Mouse (Mus musculus): ENCODE results near the gene Fam107b. TPM values are rescaled to one million over a fixed set of nuclear protein-coding genes. Genes with fewer than 3 reads are reported as not detected.
A peak's percentile ranks its signal among the peaks of the same experiment; 100 is the strongest.

The Fam107b gene
- polyA plus RNA-seq, 1 experiment from 2014 or later: 42.2 TPM

DNA sequence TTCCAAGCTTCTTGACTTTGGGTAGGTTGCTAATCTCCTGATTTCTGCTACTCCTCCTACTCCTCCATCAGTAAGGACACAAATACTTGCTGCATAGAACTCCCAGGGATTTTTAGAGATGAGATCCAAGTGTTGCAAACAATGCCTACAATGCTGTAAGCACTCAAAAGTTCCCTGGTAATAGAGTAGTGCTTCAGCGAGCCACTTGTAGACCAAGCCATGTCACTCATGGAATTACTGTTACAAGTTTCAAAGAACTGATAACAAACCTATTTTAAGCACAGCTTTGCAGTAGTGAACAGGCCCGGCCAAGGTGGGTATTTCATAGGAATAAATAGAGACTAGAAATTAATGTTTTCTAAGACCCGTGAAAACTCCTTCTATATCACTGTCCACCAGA, 174.8 kb downstream of the Fam107b start:
- WGBS: 68% methylated on average over 3 of the region's 3 CpGs
- Histone ChIP-seq H3K36me3 (ENCODE audit: control insufficient read depth, insufficient read depth, low read length) (peaks cover 5% of the 10 kb centered on the region; the same call in 1 of the 2 replicates), H3K4me2 (ENCODE audit: low read depth, low read length) (no peak overlapping the region), H3K9me3 (replicated peaks; ENCODE audit: control insufficient read depth, low read length) (no peaks in the 10 kb centered on the region), H3K27ac (ENCODE audit: low read length) (no peak overlapping the region), H3K9ac (ENCODE audit: low read length) (no peak overlapping the region), H3K4me3 (replicated peaks; ENCODE audit: low read length) (no peak overlapping the region), H3K4me1 (ENCODE audit: control insufficient read depth, insufficient read depth, low read length) (peaks cover 33% of the 10 kb centered on the region), H3K27me3 (ENCODE audit: control insufficient read depth, insufficient read depth, low read length) (no peaks in the 10 kb centered on the region)
- no peak for ATAC-seq (ENCODE audit: insufficient read depth, low FRiP score)

- H3K9ac ChIP-seq (ENCODE audit: low read length): no peak overlapping the region
- peaks cover 28% of the 10 kb centered on the region for H3K4me1 ChIP-seq (ENCODE audit: control insufficient read depth, insufficient read depth, low read length)
- H3K9me3 ChIP-seq (replicated peaks; ENCODE audit: control insufficient read depth, low read length): no peaks in the 10 kb centered on the region
- H3K27ac ChIP-seq (ENCODE audit: low read length): peak overlapping the region; percentile 12
- no peak overlapping the region for H3K4me3 ChIP-seq (replicated peaks; ENCODE audit: low read length)
- H3K27me3 ChIP-seq (ENCODE audit: control insufficient read depth, insufficient read depth, low read length): no peaks in the 10 kb centered on the region
- H3K36me3 ChIP-seq (ENCODE audit: control insufficient read depth, insufficient read depth, low read length): peaks cover 5% of the 10 kb centered on the region; the same call in 1 of the 2 replicates
- no peak for ATAC-seq (ENCODE audit: insufficient read depth, low FRiP score)
- no peak overlapping the region for H3K4me2 ChIP-seq (ENCODE audit: low read depth, low read length)
- WGBS: 78% methylated on average over 13 of the region's 13 CpGs
Measured at GRCm38 (mm10) chr2:3745910-3746606, 175.8 kb downstream of the Fam107b start.

- Histone ChIP-seq H3K9ac (ENCODE audit: low read length) (peak overlapping the region; percentile 26; the same call in 1 of the 2 replicates), H3K4me2 (ENCODE audit: low read depth, low read length) (peak overlapping the region; percentile 36), H3K4me3 (replicated peaks; ENCODE audit: low read length) (peak overlapping the region; percentile 33), H3K27me3 (ENCODE audit: control insufficient read depth, insufficient read depth, low read length) (no peaks in the 10 kb centered on the region), H3K9me3 (replicated peaks; ENCODE audit: control insufficient read depth, low read length) (no peaks in the 10 kb centered on the region), H3K4me1 (ENCODE audit: control insufficient read depth, insufficient read depth, low read length) (peaks cover 45% of the 10 kb centered on the region), H3K27ac (ENCODE audit: low read length) (peak overlapping the region; percentile 82), H3K36me3 (ENCODE audit: control insufficient read depth, insufficient read depth, low read length) (no peaks in the 10 kb centered on the region)
- peak; percentile 59 for ATAC-seq (ENCODE audit: insufficient read depth, low FRiP score)
- WGBS: 44% methylated on average over 12 of the region's 12 CpGs
Measured at GRCm38 (mm10) chr2:3748714-3749503, 178.6 kb downstream of the Fam107b start.

DNA sequence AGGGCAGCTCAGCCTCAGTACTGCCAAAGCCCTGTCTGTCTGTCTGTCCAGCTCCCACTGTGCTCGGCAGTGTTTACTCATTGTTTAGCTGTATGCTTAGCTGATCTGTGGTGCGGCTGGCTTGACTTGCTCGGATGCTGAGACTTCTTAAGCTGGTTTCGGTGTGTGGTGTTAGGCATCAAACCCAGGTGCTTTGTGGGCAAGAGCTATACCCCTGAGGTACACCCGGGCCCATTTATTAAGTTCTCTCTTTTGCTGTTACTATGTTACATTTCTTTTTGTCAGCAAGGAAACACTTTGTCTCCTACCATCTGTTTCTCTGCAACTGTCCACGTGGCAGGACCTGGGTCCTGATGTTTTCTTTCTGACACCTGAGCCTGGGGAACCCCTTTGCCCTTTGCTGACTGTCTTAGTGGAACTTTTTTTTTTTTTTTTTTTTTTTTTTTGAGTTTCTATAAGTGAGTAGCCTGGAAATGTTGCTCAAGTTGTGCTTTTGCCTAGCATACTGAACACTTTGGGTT, 179.3 kb downstream of the Fam107b start:
- no peaks in the 10 kb centered on the region for H3K36me3 ChIP-seq (ENCODE audit: control insufficient read depth, insufficient read depth, low read length)
- peak overlapping the region; percentile 26; the same call in 1 of the 2 replicates for H3K9ac ChIP-seq (ENCODE audit: low read length)
- no peak for ATAC-seq (ENCODE audit: insufficient read depth, low FRiP score)
- peaks cover 46% of the 10 kb centered on the region for H3K4me1 ChIP-seq (ENCODE audit: control insufficient read depth, insufficient read depth, low read length)
- peak overlapping the region; percentile 82 for H3K27ac ChIP-seq (ENCODE audit: low read length)
- H3K9me3 ChIP-seq (replicated peaks; ENCODE audit: control insufficient read depth, low read length): no peaks in the 10 kb centered on the region
- peak overlapping the region; percentile 36 for H3K4me2 ChIP-seq (ENCODE audit: low read depth, low read length)
- no peaks in the 10 kb centered on the region for H3K27me3 ChIP-seq (ENCODE audit: control insufficient read depth, insufficient read depth, low read length)
- 36% methylated on average over 6 of the region's 6 CpGs for WGBS
- peak overlapping the region; percentile 33 for H3K4me3 ChIP-seq (replicated peaks; ENCODE audit: low read length)

GRCm38 (mm10) chr2:3750126-3750525, 179.8 kb downstream of the Fam107b start:
- H3K4me2 ChIP-seq (ENCODE audit: low read depth, low read length): peak overlapping the region; percentile 36
- no peak for ATAC-seq (ENCODE audit: insufficient read depth, low FRiP score)
- peak overlapping the region; percentile 33 for H3K4me3 ChIP-seq (replicated peaks; ENCODE audit: low read length)

GRCm38 (mm10) chr2:3752365-3752764, 182.1 kb downstream of the Fam107b start:
- Histone ChIP-seq H3K27me3 (ENCODE audit: control insufficient read depth, insufficient read depth, low read length) (no peaks in the 10 kb centered on the region), H3K9ac (ENCODE audit: low read length) (no peak overlapping the region), H3K4me3 (replicated peaks; ENCODE audit: low read length) (no peak overlapping the region), H3K9me3 (replicated peaks; ENCODE audit: control insufficient read depth, low read length) (no peaks in the 10 kb centered on the region), H3K4me1 (ENCODE audit: control insufficient read depth, insufficient read depth, low read length) (peaks cover 45% of the 10 kb centered on the region), H3K27ac (ENCODE audit: low read length) (peak overlapping the region; percentile 36), H3K36me3 (ENCODE audit: control insufficient read depth, insufficient read depth, low read length) (no peaks in the 10 kb centered on the region), H3K4me2 (ENCODE audit: low read depth, low read length) (peak overlapping the region; percentile 6; the same call in 1 of the 2 replicates)
- no peak for ATAC-seq (ENCODE audit: insufficient read depth, low FRiP score)
- 38% methylated on average over 7 of the region's 7 CpGs for WGBS

More at GRCm38 (mm10) chr2:3750126-3750525, 179.8 kb downstream of the Fam107b start:
- Histone ChIP-seq H3K9me3 (replicated peaks; ENCODE audit: control insufficient read depth, low read length) (no peaks in the 10 kb centered on the region), H3K36me3 (ENCODE audit: control insufficient read depth, insufficient read depth, low read length) (no peaks in the 10 kb centered on the region), H3K4me1 (ENCODE audit: control insufficient read depth, insufficient read depth, low read length) (peaks cover 50% of the 10 kb centered on the region), H3K27me3 (ENCODE audit: control insufficient read depth, insufficient read depth, low read length) (no peaks in the 10 kb centered on the region), H3K9ac (ENCODE audit: low read length) (no peak overlapping the region; the same call in 1 of the 2 replicates), H3K27ac (ENCODE audit: low read length) (no peak overlapping the region; the same call in 1 of the 2 replicates)
- WGBS: 50% methylated on average over 9 of the region's 9 CpGs

DNA sequence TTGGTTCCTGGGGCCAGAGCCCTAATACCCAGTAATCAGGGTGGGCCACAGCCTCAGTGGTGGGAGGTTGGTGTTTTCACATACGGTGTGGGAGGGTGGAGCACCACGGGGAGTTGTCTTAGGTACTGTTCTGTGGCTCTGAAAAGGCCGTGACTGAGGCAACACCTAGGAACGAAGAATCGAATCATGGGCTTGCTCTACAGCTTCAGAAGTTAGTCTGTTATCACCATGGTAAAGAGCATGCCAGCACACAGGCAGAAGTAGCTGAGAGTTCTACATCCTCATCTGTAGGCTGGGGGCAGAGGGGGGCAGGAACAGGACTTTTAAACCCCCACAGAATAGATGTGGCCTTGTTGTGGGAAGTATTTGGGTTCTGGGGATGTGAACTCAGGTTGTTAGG, 182.6 kb downstream of the Fam107b start:
- Histone ChIP-seq H3K27me3 (ENCODE audit: control insufficient read depth, insufficient read depth, low read length) (no peaks in the 10 kb centered on the region), H3K9me3 (replicated peaks; ENCODE audit: control insufficient read depth, low read length) (no peaks in the 10 kb centered on the region), H3K4me2 (ENCODE audit: low read depth, low read length) (peak overlapping the region; percentile 6; the same call in 1 of the 2 replicates), H3K36me3 (ENCODE audit: control insufficient read depth, insufficient read depth, low read length) (no peaks in the 10 kb centered on the region), H3K27ac (ENCODE audit: low read length) (peak overlapping the region; percentile 36), H3K9ac (ENCODE audit: low read length) (no peak overlapping the region), H3K4me1 (ENCODE audit: control insufficient read depth, insufficient read depth, low read length) (peaks cover 45% of the 10 kb centered on the region), H3K4me3 (replicated peaks; ENCODE audit: low read length) (no peak overlapping the region)
- no peak for ATAC-seq (ENCODE audit: insufficient read depth, low FRiP score)
- 74% methylated on average over 5 of the region's 5 CpGs for WGBS

- Histone ChIP-seq H3K27me3 (ENCODE audit: control insufficient read depth, insufficient read depth, low read length) (no peaks in the 10 kb centered on the region), H3K4me2 (ENCODE audit: low read depth, low read length) (no peak overlapping the region), H3K36me3 (ENCODE audit: control insufficient read depth, insufficient read depth, low read length) (no peaks in the 10 kb centered on the region), H3K4me1 (ENCODE audit: control insufficient read depth, insufficient read depth, low read length) (peaks cover 39% of the 10 kb centered on the region), H3K9me3 (replicated peaks; ENCODE audit: control insufficient read depth, low read length) (no peaks in the 10 kb centered on the region), H3K9ac (ENCODE audit: low read length) (no peak overlapping the region), H3K27ac (ENCODE audit: low read length) (peak overlapping the region; percentile 35; the same call in 1 of the 2 replicates), H3K4me3 (replicated peaks; ENCODE audit: low read length) (no peak overlapping the region)
- WGBS: 8% methylated on average over 2 of the region's 2 CpGs
- no peak for ATAC-seq (ENCODE audit: insufficient read depth, low FRiP score)
Measured at GRCm38 (mm10) chr2:3753749-3754148, 183.5 kb downstream of the Fam107b start.

- 90% methylated on average over 5 of the region's 5 CpGs for WGBS
- no peaks in the 10 kb centered on the region for H3K36me3 ChIP-seq (ENCODE audit: control insufficient read depth, insufficient read depth, low read length)
- no peaks in the 10 kb centered on the region for H3K9me3 ChIP-seq (replicated peaks; ENCODE audit: control insufficient read depth, low read length)
- H3K4me3 ChIP-seq (replicated peaks; ENCODE audit: low read length): no peak overlapping the region
- no peak overlapping the region for H3K27ac ChIP-seq (ENCODE audit: low read length)
- no peak overlapping the region for H3K4me2 ChIP-seq (ENCODE audit: low read depth, low read length)
- no peaks in the 10 kb centered on the region for H3K27me3 ChIP-seq (ENCODE audit: control insufficient read depth, insufficient read depth, low read length)
- no peak for ATAC-seq (ENCODE audit: insufficient read depth, low FRiP score)
- peaks cover 27% of the 10 kb centered on the region for H3K4me1 ChIP-seq (ENCODE audit: control insufficient read depth, insufficient read depth, low read length)
- H3K9ac ChIP-seq (ENCODE audit: low read length): no peak overlapping the region
Measured at GRCm38 (mm10) chr2:3755936-3756335, 185.6 kb downstream of the Fam107b start.

Data from stomach, embryonic 16.5 days (tissue).